Mouse (Mus musculus) midbrain, embryonic 10.5 days (tissue): ENCODE results near the gene Olfr709-ps1. TPM values are rescaled to one million over a fixed set of nuclear protein-coding genes. Genes with fewer than 3 reads are reported as not detected.
"Not testable (repeated sequence)": the region's sequence is repeated elsewhere in the genome, so short reads cannot be mapped to it uniquely, and the experiment has no call there.

Source experiments
- DNase-seq: peaks from one replicate; pipeline ENCODE4 v3.0.0-alpha.2; 2017; ENCODE audit warnings: low spot score
- H3K27ac ChIP-seq: fragments of 300-500 bp; sonication (generic); replicated peaks from 2 replicates; pipeline ENCODE4 v1.5.1; 2016; ENCODE audit warnings: mild to moderate bottlenecking
- H3K27me3 ChIP-seq: fragments of 300-500 bp; sonication (generic); 2 replicates; pipeline ENCODE4 v1.6.1; 2016; ENCODE audit warnings: low read depth, mild to moderate bottlenecking; ENCODE audit not compliant: poor library complexity, severe bottlenecking
- H3K36me3 ChIP-seq: fragments of 300-500 bp; sonication (generic); 2 replicates; pipeline ENCODE4 v1.6.1; 2016; ENCODE audit warnings: mild to moderate bottlenecking, moderate library complexity
- H3K4me1 ChIP-seq: fragments of 300-500 bp; sonication (generic); 2 replicates; pipeline ENCODE4 v1.6.1; 2016
- H3K4me3 ChIP-seq: fragments of 300-500 bp; sonication (generic); 2 replicates; pipeline ENCODE4 v1.5.1; 2016; ENCODE audit warnings: mild to moderate bottlenecking, moderate library complexity
- H3K9me3 ChIP-seq: fragments of 300-500 bp; sonication (generic); replicated peaks from 2 replicates; pipeline ENCODE4 v1.6.1; 2016; ENCODE audit warnings: mild to moderate bottlenecking
- WGBS: fragments of 180-500 bp; shearing (Covaris S2); methylation state at CpG from one replicate; pipeline ENCODE4 v1.1.7; 2016; 5-methylcytosine and 5-hydroxymethylcytosine counted together
- polyA plus RNA-seq: library from polyadenylated mRNA; unstranded; fragments of >200 nt; fragmentation: Nextera tagmentation; extraction: Ambion mirVana; gene quantifications from 2 replicates; pipeline ENCODE4 v1.2.1, GENCODE M21; 2016

Gene Olfr709-ps1
- not detected in 2 replicates for polyA plus RNA-seq

GRCm38 (mm10) chr7:106932119-106932518, at the start of gene Olfr709-ps1:
Gene Olfr709-ps1 (minus strand): TSS chr7:106932219.
- DNase-seq, result no peak
- H3K4me3 ChIP-seq, result no peak within 1 kb of the TSS
- no peak within 1 kb of the TSS for H3K27ac ChIP-seq
- no peaks in the 10 kb centered on the region for H3K4me1 ChIP-seq
- H3K27me3 ChIP-seq, result no peaks in the 10 kb centered on the region
- no peaks in the 10 kb centered on the region for H3K9me3 ChIP-seq
- no peaks in the 10 kb centered on the region for H3K36me3 ChIP-seq

- DNase-seq, result no peak
- 80% methylated on average over 1 of the region's 1 CpGs for WGBS
- Histone ChIP-seq H3K9me3 (no peaks in the 10 kb centered on the region), H3K27me3 (no peaks in the 10 kb centered on the region), H3K36me3 (no peaks in the 10 kb centered on the region), H3K4me3 (no peak within 1 kb of the TSS), H3K27ac (no peak within 1 kb of the TSS), H3K4me1 (no peaks in the 10 kb centered on the region)
These were observed 43.3 kb upstream of the Olfr709-ps1 start, which contains the start of gene Olfr711 for GRCm38 (mm10) chr7:106975353-106975752. Gene Olfr711 (minus strand): TSS chr7:106975453.

- not testable (repeated sequence) for DNase-seq, H3K4me1 ChIP-seq, H3K36me3 ChIP-seq, H3K9me3 ChIP-seq, H3K27ac ChIP-seq, H3K27me3 ChIP-seq, H3K4me3 ChIP-seq
These were observed 35.5 kb upstream of the Olfr709-ps1 start for GRCm38 (mm10) chr7:106967503-106967902.

- Histone ChIP-seq H3K9me3 (no peaks in the 10 kb centered on the region), H3K4me1 (no peaks in the 10 kb centered on the region), H3K27ac (no peak within 1 kb of the TSS), H3K4me3 (no peak within 1 kb of the TSS), H3K36me3 (no peaks in the 10 kb centered on the region), H3K27me3 (no peaks in the 10 kb centered on the region)
- 95% methylated on average over 1 of the region's 1 CpGs for WGBS
- DNase-seq, result no peak
These were observed 31.8 kb upstream of the Olfr709-ps1 start, which contains the start of gene Olfr6 for GRCm38 (mm10) chr7:106963837-106964236. Gene Olfr6 (minus strand): TSS chr7:106963937.

- no peaks in the 10 kb centered on the region for H3K27me3 ChIP-seq
- H3K36me3 ChIP-seq, result no peaks in the 10 kb centered on the region
- H3K9me3 ChIP-seq, result no peaks in the 10 kb centered on the region; the same call in 1 of the 2 replicates
- no peak within 1 kb of the TSS for H3K27ac ChIP-seq
- DNase-seq, result no peak
- 84% methylated on average over 3 of the region's 3 CpGs for WGBS
- no peaks in the 10 kb centered on the region for H3K4me1 ChIP-seq
- no peak within 1 kb of the TSS for H3K4me3 ChIP-seq
These were observed 16.2 kb upstream of the Olfr709-ps1 start, which contains the start of gene Olfr710 for GRCm38 (mm10) chr7:106948212-106948611. Gene Olfr710 (minus strand): TSS chr7:106948312.

- H3K36me3 ChIP-seq, DNase-seq, H3K27ac ChIP-seq, H3K27me3 ChIP-seq, H3K9me3 ChIP-seq, H3K4me1 ChIP-seq, H3K4me3 ChIP-seq: not testable (repeated sequence)
- WGBS, result 93% methylated on average over 7 of the region's 7 CpGs
These were observed 11.1 kb downstream of the Olfr709-ps1 start for GRCm38 (mm10) chr7:106920961-106921360.

- no peak for DNase-seq
- Histone ChIP-seq H3K27me3 (no peaks in the 10 kb centered on the region), H3K36me3 (no peaks in the 10 kb centered on the region), H3K4me1 (no peaks in the 10 kb centered on the region), H3K4me3 (no peak within 1 kb of the TSS), H3K27ac (no peak within 1 kb of the TSS), H3K9me3 (no peaks in the 10 kb centered on the region)
- WGBS, result 70% methylated on average over 2 of the region's 2 CpGs
These were observed 24.3 kb downstream of the Olfr709-ps1 start, which contains the start of gene Olfr1532-ps1 for GRCm38 (mm10) chr7:106907676-106908075. Gene Olfr1532-ps1 (plus strand): TSS chr7:106908001.

GRCm38 (mm10) chr7:106901141-106901540, 30.9 kb downstream of the Olfr709-ps1 start, which contains the start of gene Olfr707:
Gene Olfr707 (minus strand): TSS chr7:106901241.
- H3K36me3 ChIP-seq, H3K27me3 ChIP-seq, H3K27ac ChIP-seq, H3K4me1 ChIP-seq, H3K4me3 ChIP-seq, H3K9me3 ChIP-seq, DNase-seq: not testable (repeated sequence)
- WGBS, result 84% methylated on average over 3 of the region's 3 CpGs

- Histone ChIP-seq H3K27me3 (no peaks in the 10 kb centered on the region), H3K9me3 (no peaks in the 10 kb centered on the region), H3K36me3 (no peaks in the 10 kb centered on the region), H3K4me3 (no peak within 1 kb of the TSS), H3K4me1 (no peaks in the 10 kb centered on the region), H3K27ac (no peak within 1 kb of the TSS)
- 75% methylated on average over 2 of the region's 2 CpGs for WGBS
- DNase-seq, result no peak
These were observed 44.0 kb downstream of the Olfr709-ps1 start, which contains the start of gene Olfr706 for GRCm38 (mm10) chr7:106888062-106888461. Gene Olfr706 (minus strand): TSS chr7:106888162.

GRCm38 (mm10) chr7:106876791-106877190, 55.2 kb downstream of the Olfr709-ps1 start, which contains the start of gene Olfr705:
Gene Olfr705 (minus strand): TSS chr7:106876891.
- H3K27me3 ChIP-seq, result no peaks in the 10 kb centered on the region
- no peak for DNase-seq
- no peaks in the 10 kb centered on the region for H3K36me3 ChIP-seq
- no peak within 1 kb of the TSS for H3K4me3 ChIP-seq
- no peaks in the 10 kb centered on the region; the same call in 1 of the 2 replicates for H3K9me3 ChIP-seq
- 80% methylated on average over 3 of the region's 3 CpGs for WGBS
- no peak within 1 kb of the TSS for H3K27ac ChIP-seq
- no peaks in the 10 kb centered on the region for H3K4me1 ChIP-seq

Other genes starting within 250 kb of the Olfr709-ps1 start
- not detected in 2 replicates for gene Olfr694, start 240.4 kb downstream of the Olfr709-ps1 start, polyA plus RNA-seq
- gene Olfr695, start 215.8 kb downstream of the Olfr709-ps1 start, polyA plus RNA-seq, result not detected in 2 replicates
- not detected in 2 replicates for gene Olfr697, start 189.8 kb downstream of the Olfr709-ps1 start, polyA plus RNA-seq
- not detected in 2 replicates for gene Olfr698, start 176.8 kb downstream of the Olfr709-ps1 start, polyA plus RNA-seq
- not detected in 2 replicates for gene Olfr699, start 139.0 kb downstream of the Olfr709-ps1 start, polyA plus RNA-seq
- gene Olfr700, start 123.4 kb downstream of the Olfr709-ps1 start, polyA plus RNA-seq, result not detected in 2 replicates
- not detected in 2 replicates for gene Olfr701, start 118.1 kb downstream of the Olfr709-ps1 start, polyA plus RNA-seq
- not detected in 2 replicates for gene Olfr702, start 98.3 kb downstream of the Olfr709-ps1 start, polyA plus RNA-seq
- gene Olfr703, start 88.9 kb downstream of the Olfr709-ps1 start, polyA plus RNA-seq, result not detected in 2 replicates
- not detected in 2 replicates for gene Olfr704, start 69.0 kb downstream of the Olfr709-ps1 start, polyA plus RNA-seq
- gene Olfr705, start 55.3 kb downstream of the Olfr709-ps1 start, polyA plus RNA-seq, result not detected in 2 replicates
- not detected in 2 replicates for gene Olfr706, start 44.1 kb downstream of the Olfr709-ps1 start, polyA plus RNA-seq
- not detected in 2 replicates for gene Olfr707, start 31.0 kb downstream of the Olfr709-ps1 start, polyA plus RNA-seq
- gene Olfr1532-ps1, start 24.2 kb downstream of the Olfr709-ps1 start, polyA plus RNA-seq, result not detected in 2 replicates
- not detected in 2 replicates for gene Olfr710, start 16.1 kb upstream of the Olfr709-ps1 start, polyA plus RNA-seq
- not detected in 2 replicates for gene Olfr6, start 31.7 kb upstream of the Olfr709-ps1 start, polyA plus RNA-seq
- gene Olfr711, start 43.2 kb upstream of the Olfr709-ps1 start, polyA plus RNA-seq, result not detected in 2 replicates
- gene Olfr2, start 73.9 kb upstream of the Olfr709-ps1 start, polyA plus RNA-seq, result not detected in 2 replicates
- gene Olfr713, start 99.0 kb upstream of the Olfr709-ps1 start, polyA plus RNA-seq, result not detected in 2 replicates
- not detected in 2 replicates for gene Olfr714, start 138.8 kb upstream of the Olfr709-ps1 start, polyA plus RNA-seq
- gene Olfr17, start 161.0 kb upstream of the Olfr709-ps1 start, polyA plus RNA-seq, result not detected in 2 replicates
- not detected in 2 replicates for gene Olfr715b, start 178.2 kb upstream of the Olfr709-ps1 start, polyA plus RNA-seq
- gene Olfr715, start 198.9 kb upstream of the Olfr709-ps1 start, polyA plus RNA-seq, result not detected in 2 replicates
- not detected in 2 replicates for gene Olfr716, start 206.1 kb upstream of the Olfr709-ps1 start, polyA plus RNA-seq
- gene Nlrp14, start 234.8 kb upstream of the Olfr709-ps1 start, polyA plus RNA-seq, result not detected in 2 replicates